28 mouse cellular contexts compared by ENCODE assay signal in genomic region chr16:5159248-5159647, GRCm38 (mm10). TPM values are rescaled to one million over a fixed set of nuclear protein-coding genes. Genes with fewer than 3 reads are reported as not detected.
DNase-seq lines count a peak whose midpoint lies in the region; ATAC-seq and TF ChIP-seq lines count a peak whose summit lies in the region.
"Had no signal": no experiment of that assay in that cellular context is flagged by ENCODE, and none has a peak within 500 bp of the region (broad histone marks: within the 10 kb centered on the region; RNA-seq: fewer than 3 reads in every experiment).

No protein-coding gene starts in this region.

- H3K36me3 ChIP-seq in liver, adult 2 months (ENCODE audit: control insufficient read depth, insufficient read depth, low read length), result no peaks in the 10 kb centered on the region
- no peaks in the 10 kb centered on the region for H3K36me3 ChIP-seq in liver, embryonic 11.5 days (ENCODE audit: control insufficient read depth, insufficient read depth, low read length)
- H3K36me3 ChIP-seq: forebrain, embryonic 10.5 days; hindbrain, embryonic 13.5 days; limb, embryonic 13.5 days; midbrain, embryonic 10.5 days; neural tube, embryonic 15.5 days had no signal

- H3K27me3 ChIP-seq in liver, adult 2 months (ENCODE audit: control insufficient read depth, insufficient read depth, low read length), result no peaks in the 10 kb centered on the region
- H3K27me3 ChIP-seq in liver, embryonic 11.5 days (replicated peaks; ENCODE audit: control insufficient read depth, insufficient read depth, low read length), result 0 out of 2 replicates have a peak, but pooled peaks cover 2% of the 10 kb centered on the region
- H3K27me3 ChIP-seq: limb, embryonic 13.5 days; neural tube, embryonic 15.5 days had no signal

- no peak for TF ChIP-seq CTCF in liver, adult 2 months (IDR thresholded peaks at IDR 0.05; ENCODE audit: low read depth, low read length)

- H3K4me3 ChIP-seq in liver, adult 2 months (ENCODE audit: insufficient read depth, low read depth, low read length), result no peak overlapping the region
- no peak overlapping the region for H3K4me3 ChIP-seq in liver, embryonic 11.5 days (ENCODE audit: low read depth, low read length)
- H3K4me3 ChIP-seq: forebrain, embryonic 10.5 days; hindbrain, embryonic 13.5 days; limb, embryonic 13.5 days; midbrain, embryonic 10.5 days; neural tube, embryonic 15.5 days had no signal

- DNase-seq in adrenal gland, adult 2 months, result peak; percentile 64
- DNase-seq in adrenal gland, postnatal 4 days (ENCODE audit: low spot score in 2 of 2), result no peak
- peak; percentile 8 for DNase-seq in liver, adult 2 months (ENCODE audit: extremely low read depth, low read depth, low spot score)
- no peak for DNase-seq in liver, embryonic 11.5 days (ENCODE audit: low spot score)
- peak; percentile 44 for DNase-seq in NIH3T3 (ENCODE audit: low read depth)
- peak; percentile 79 for DNase-seq in brain, adult 2 months (ENCODE audit: low read depth, low spot score)
- DNase-seq in cerebellum, adult 9-10 months, result no peak
- no peak for DNase-seq in cerebellum, adult 11-12 months
- DNase-seq: cerebellum, postnatal 10 days; forebrain, postnatal 0 days; heart, postnatal 14 days; kidney, adult 2 months; layer of hippocampus, adult 9-11 months; lung, adult 18-20 months; lung, postnatal 10 days; thymus, postnatal 14 days had no signal

- no peak for TF ChIP-seq POLR2A in liver, adult 2 months (IDR thresholded peaks at IDR 0.05; ENCODE audit: extremely low read depth, insufficient read depth, low read length)

- no peak overlapping the region for H3K27ac ChIP-seq in liver, adult 2 months (replicated peaks; ENCODE audit: insufficient read depth, low read depth, low read length)
- no peak overlapping the region for H3K27ac ChIP-seq in liver, embryonic 11.5 days (ENCODE audit: low read depth, low read length)
- H3K27ac ChIP-seq: forebrain, embryonic 10.5 days; hindbrain, embryonic 13.5 days; kidney, postnatal 0 days; limb, embryonic 13.5 days; midbrain, embryonic 10.5 days; neural tube, embryonic 15.5 days; stomach, postnatal 0 days had no signal

- no peak overlapping the region for H3K9ac ChIP-seq in liver, adult 2 months (ENCODE audit: low read depth, low read length)
- H3K9ac ChIP-seq in liver, embryonic 11.5 days (ENCODE audit: low read depth, low read length), result no peak overlapping the region
- H3K9ac ChIP-seq: forebrain, postnatal 0 days; hindbrain, embryonic 13.5 days; limb, embryonic 13.5 days; neural tube, embryonic 15.5 days had no signal

- no peaks in the 10 kb centered on the region for H3K4me1 ChIP-seq in liver, adult 2 months (ENCODE audit: control insufficient read depth, insufficient read depth, low read length)
- H3K4me1 ChIP-seq in liver, embryonic 11.5 days (replicated peaks; ENCODE audit: control insufficient read depth, insufficient read depth, low read length), result no peaks in the 10 kb centered on the region
- H3K4me1 ChIP-seq: limb, embryonic 13.5 days; neural tube, embryonic 15.5 days had no signal

- no peak for ATAC-seq in liver, embryonic 11.5 days (replicated peaks; ENCODE audit: low FRiP score)
- ATAC-seq: activated CD4-positive, CD25-positive, alpha-beta regulatory T cell, adult 4 months; forebrain, postnatal 0 days; inflammation-experienced regulatory T-cells, adult 6 months; midbrain, embryonic 16.5 days had no signal

- no peaks in the 10 kb centered on the region for H3K9me3 ChIP-seq in liver, embryonic 11.5 days (ENCODE audit: control insufficient read depth, low read length)
- H3K9me3 ChIP-seq: forebrain, embryonic 10.5 days; hindbrain, embryonic 13.5 days; limb, embryonic 13.5 days; midbrain, embryonic 10.5 days; neural tube, embryonic 15.5 days had no signal

- 45% methylated on average over 8 of the region's 8 CpGs for WGBS in liver, adult 2 months
- WGBS in liver, embryonic 11.5 days, result 61% methylated on average over 8 of the region's 8 CpGs

- no peaks in the 10 kb centered on the region for H3K79me2 ChIP-seq in liver, adult 2 months (ENCODE audit: control insufficient read depth, insufficient read depth, low read length)

- H3K4me2 ChIP-seq in liver, embryonic 11.5 days, result no peak overlapping the region
- H3K4me2 ChIP-seq: hindbrain, embryonic 13.5 days; limb, embryonic 13.5 days; neural tube, embryonic 15.5 days had no signal

RNA-seq across cellular contexts. Expression of gene Sec14l5, which starts 12.3 kb away (rescaled TPM):
- under 1 TPM in 1 of 2 experiments, not detected in 1; 0.07 TPM for total RNA-seq in adrenal gland, adult 2 months (2021)
- 0.13 and 0.15 TPM in 2 replicates for polyA plus RNA-seq in adrenal gland, adult 2 months (2012; rRNA removed)
- total RNA-seq in adrenal gland, postnatal 4 days (2021), result under 1 TPM; 0.34 to 0.40 TPM
- total RNA-seq in liver, adult 2 months (2014; rRNA removed), result 0.09 and 0.13 TPM in 2 replicates
- polyA plus RNA-seq in liver, adult 2 months (2012; rRNA removed), result 0.01 and 0.02 TPM in 2 replicates
- not detected in 2 replicates for polyA plus RNA-seq in liver, embryonic 11.5 days (2014; fragmentation: Nextera tagmentation; extraction: Ambion mirVana)
- polyA plus RNA-seq: activated CD4-positive, CD25-positive, alpha-beta regulatory T cell, adult 4 months; inflammation-experienced regulatory T-cells, adult 6 months; kidney, postnatal 0 days; large intestine, adult 2 months; small intestine, adult 2 months had no signal

RNA-seq across cellular contexts. Expression of gene Ppl, which starts 27.0 kb away (rescaled TPM):
- total RNA-seq in adrenal gland, adult 2 months (2021), result 1 to 10 TPM; 2.0 to 6.5 TPM
- polyA plus RNA-seq in adrenal gland, adult 2 months (2012; rRNA removed), result 0.59 and 0.66 TPM in 2 replicates
- 1 to 10 TPM; 1.9 to 2.9 TPM for total RNA-seq in adrenal gland, postnatal 4 days (2021)
- 9.4 and 10.2 TPM in 2 replicates for total RNA-seq in liver, adult 2 months (2014; rRNA removed)
- 3.3 and 3.6 TPM in 2 replicates for polyA plus RNA-seq in liver, adult 2 months (2012; rRNA removed)
- 0.83 and 1.1 TPM in 2 replicates for polyA plus RNA-seq in liver, embryonic 11.5 days (2014; fragmentation: Nextera tagmentation; extraction: Ambion mirVana)

RNA-seq across cellular contexts. Expression of gene Nagpa, which starts 44.6 kb away (rescaled TPM):
- 10 to 100 TPM; 26.0 to 28.7 TPM for total RNA-seq in adrenal gland, adult 2 months (2021)
- 64.5 and 69.5 TPM in 2 replicates for polyA plus RNA-seq in adrenal gland, adult 2 months (2012; rRNA removed)
- 10 to 100 TPM; 23.0 to 25.2 TPM for total RNA-seq in adrenal gland, postnatal 4 days (2021)
- total RNA-seq in liver, adult 2 months (2014; rRNA removed), result 10.0 and 13.4 TPM in 2 replicates
- polyA plus RNA-seq in liver, adult 2 months (2012; rRNA removed), result 22.1 and 24.0 TPM in 2 replicates
- polyA plus RNA-seq in liver, embryonic 11.5 days (2014; fragmentation: Nextera tagmentation; extraction: Ambion mirVana), result 29.2 and 30.0 TPM in 2 replicates

Comparison
In these comparisons a context has a peak if more than half of its experiments do, and no peak if none do; other contexts are left out.
1. DNase-seq: peak in adrenal gland, adult 2 months (single experiment), liver, adult 2 months (single experiment), NIH3T3 (single experiment) and brain, adult 2 months (single experiment); none in adrenal gland, postnatal 4 days (0 of 2), liver, embryonic 11.5 days (single experiment), cerebellum, adult 9-10 months (single experiment) and cerebellum, adult 11-12 months (single experiment).